Mouse (Mus musculus) megakaryocyte, embryonic 14.5 days (primary cell): ENCODE measurements at regions not wholly inside any gene's neighbourhood (a gene's known extent, or its start where the extent isn't known, plus 50 kb on each side); places are given as distances from the start of the nearest gene placed in this dataset.

Source experiments
- FLI1 ChIP-seq: IDR thresholded peaks from 2 replicates; pipeline ENCODE4 v1.6.1; 2012; ENCODE audit warnings: low read length, inconsistent platforms, mixed read lengths
- GATA1 ChIP-seq: IDR thresholded peaks from 3 replicates; pipeline ENCODE4 v1.6.1; 2012; ENCODE audit warnings: mixed read lengths, low read length, inconsistent platforms, borderline replicate concordance

DNA sequence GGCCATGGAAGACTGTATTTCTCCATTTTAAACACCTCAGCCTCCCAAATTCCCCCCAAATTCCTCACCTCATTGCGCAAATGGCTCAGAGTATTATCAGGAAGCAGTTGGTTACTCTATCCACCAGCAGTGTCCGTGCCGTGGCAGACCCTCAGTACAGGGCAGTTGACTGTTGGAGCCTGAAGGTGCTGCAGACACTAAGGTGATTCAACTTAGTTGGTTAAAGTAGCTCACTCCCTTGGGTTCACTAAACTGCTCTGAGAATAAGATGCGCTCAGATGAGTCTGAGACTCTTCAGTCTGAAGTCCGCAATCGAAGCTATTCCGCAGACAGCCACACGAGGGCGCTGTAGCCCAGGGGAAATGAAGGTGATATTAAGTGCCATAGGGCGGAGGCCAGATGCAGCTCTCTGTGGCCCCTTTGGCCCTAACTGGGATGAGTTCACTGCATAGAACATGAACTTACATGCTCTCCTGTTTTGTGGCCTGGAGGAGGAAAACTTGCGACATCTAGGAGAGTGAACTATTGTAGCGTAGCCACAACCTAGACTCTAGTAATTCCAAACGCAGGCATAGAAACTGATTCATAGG is 62.9 kb downstream of the Amer3 start:
- no peak for TF ChIP-seq GATA1
- TF ChIP-seq FLI1: no peak
